Mouse (Mus musculus) embryo, embryonic 10.5 days (tissue): ENCODE results near the gene Wbp1l.
A peak's percentile ranks its signal among the peaks of the same experiment; 100 is the strongest.
"Not testable (repeated sequence)": the region's sequence is repeated elsewhere in the genome, so short reads cannot be mapped to it uniquely, and the experiment has no call there.

Source experiments
- DNase-seq: peaks from one replicate; pipeline ENCODE4 v3.0.0-alpha.2; 2015; ENCODE audit warnings: low spot score

The Wbp1l gene

GRCm38 (mm10) chr19:46598720-46599252, at the start of gene Wbp1l:
Gene Wbp1l (plus strand): TSS chr19:46599084.
- peak; percentile 99 for DNase-seq

- DNase-seq: no peak
Measured at GRCm38 (mm10) chr19:46550385-46550784, 48.5 kb upstream of the Wbp1l start.

GRCm38 (mm10) chr19:46552496-46552895, 46.4 kb upstream of the Wbp1l start:
- DNase-seq: no peak

GRCm38 (mm10) chr19:46553541-46553955, 45.3 kb upstream of the Wbp1l start:
- DNase-seq: no peak

GRCm38 (mm10) chr19:46558009-46558408, 40.9 kb upstream of the Wbp1l start:
- no peak for DNase-seq

GRCm38 (mm10) chr19:46558631-46559030, 40.3 kb upstream of the Wbp1l start:
- no peak for DNase-seq

- peak; percentile 79 for DNase-seq
Measured at GRCm38 (mm10) chr19:46562132-46562531, 36.8 kb upstream of the Wbp1l start.

GRCm38 (mm10) chr19:46562581-46563515, 36.0 kb upstream of the Wbp1l start:
- DNase-seq: no peak

- DNase-seq: no peak
Measured at GRCm38 (mm10) chr19:46563603-46564002, 35.3 kb upstream of the Wbp1l start.

GRCm38 (mm10) chr19:46564043-46564462, 34.8 kb upstream of the Wbp1l start:
- no peak for DNase-seq

- not testable (repeated sequence) for DNase-seq
Measured at GRCm38 (mm10) chr19:46571211-46571877, 27.5 kb upstream of the Wbp1l start.

GRCm38 (mm10) chr19:46571878-46572244, 27.0 kb upstream of the Wbp1l start:
- peak; percentile 48 for DNase-seq

GRCm38 (mm10) chr19:46572548-46572947, 26.3 kb upstream of the Wbp1l start:
- peak; percentile 61 for DNase-seq

GRCm38 (mm10) chr19:46572951-46573937, 25.6 kb upstream of the Wbp1l start, which contains the start of the genes Arl3 and Sfxn2:
Gene Arl3 (minus strand): TSS chr19:46573198.
Gene Sfxn2 (plus strand): TSS chr19:46573365.
- DNase-seq: peak; percentile 97

GRCm38 (mm10) chr19:46573990-46574389, 24.9 kb upstream of the Wbp1l start:
- DNase-seq: no peak

- no peak for DNase-seq
Measured at GRCm38 (mm10) chr19:46575196-46575595, 23.7 kb upstream of the Wbp1l start.

GRCm38 (mm10) chr19:46587823-46588508, 10.9 kb upstream of the Wbp1l start:
- peak; percentile 92 for DNase-seq

GRCm38 (mm10) chr19:46591575-46591974, 7.3 kb upstream of the Wbp1l start:
- DNase-seq: no peak

GRCm38 (mm10) chr19:46592751-46593439, 6.0 kb upstream of the Wbp1l start:
- DNase-seq: no peak

GRCm38 (mm10) chr19:46598187-46598586, 697 bp upstream of the Wbp1l start:
- DNase-seq: no peak
